Mouse (Mus musculus) heart, postnatal 36 days (tissue): ENCODE data around the gene Tns4. TPM values are rescaled to one million over a fixed set of nuclear protein-coding genes. Genes with fewer than 3 reads are reported as not detected.

Source experiments
- DNase-seq, 2 experiments: peaks; one replicate each; pipeline ENCODE4 v3.0.0; 2021 to 2022
- intact Hi-C: fragments of 180-260 bp; cut with DNase I; formaldehyde crosslinking; loops from one replicate; pipeline ENCODE4 v1.15.1; 2025
- total RNA-seq, 2 experiments: library from RNA; stranded (reverse); gene quantifications; 2 replicates each; pipeline ENCODE4 v1.2.3; 2021

The Tns4 gene
- total RNA-seq, 2 experiments from 2014 or later: 0.27 to 0.36 TPM

GRCm38 (mm10) chr11:99120524-99121217 lies 31.6 kb upstream of the Tns4 start:
- intact Hi-C loops: no loop called here
- peak; percentile 37 to 48 for DNase-seq

- DNase-seq: no peak
- intact Hi-C loops: no loop called here
These were observed 29.9 kb upstream of the Tns4 start for GRCm38 (mm10) chr11:99118963-99119362.

GRCm38 (mm10) chr11:99118420-99118819 lies 29.3 kb upstream of the Tns4 start:
- intact Hi-C loops: no loop called here
- no peak for DNase-seq

- no peak for DNase-seq
- intact Hi-C loops: no loop called here
These were observed 28.8 kb upstream of the Tns4 start for GRCm38 (mm10) chr11:99117907-99118306.

DNA sequence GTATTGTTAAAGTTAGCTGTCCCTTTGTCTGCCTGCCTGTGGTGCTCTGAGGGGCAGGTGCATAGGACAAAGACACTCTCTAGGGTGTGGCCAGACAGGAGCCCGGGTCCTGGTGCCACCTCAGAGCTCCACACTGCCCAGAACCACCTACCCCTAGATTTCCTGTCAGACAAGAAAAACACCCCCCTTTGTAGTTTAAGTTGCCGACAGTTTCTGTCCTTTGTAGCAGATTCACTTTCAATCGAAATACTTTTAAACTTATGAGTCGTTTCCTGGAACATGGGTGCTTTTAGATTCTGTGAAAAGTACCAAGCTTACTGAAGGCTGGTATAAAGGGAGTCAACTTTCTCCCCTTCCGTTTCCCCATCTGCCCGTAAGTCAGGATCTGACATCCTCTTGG lies 26.8 kb upstream of the Tns4 start:
- intact Hi-C loops: no loop called here
- DNase-seq: no peak

GRCm38 (mm10) chr11:99113111-99113510 lies 24.0 kb upstream of the Tns4 start:
- intact Hi-C loops: no loop called here
- DNase-seq: no peak

GRCm38 (mm10) chr11:99112700-99113099 lies 23.6 kb upstream of the Tns4 start:
- intact Hi-C loops: no loop called here
- no peak for DNase-seq

GRCm38 (mm10) chr11:99111631-99112030 lies 22.5 kb upstream of the Tns4 start:
- intact Hi-C loops: no loop called here

DNA sequence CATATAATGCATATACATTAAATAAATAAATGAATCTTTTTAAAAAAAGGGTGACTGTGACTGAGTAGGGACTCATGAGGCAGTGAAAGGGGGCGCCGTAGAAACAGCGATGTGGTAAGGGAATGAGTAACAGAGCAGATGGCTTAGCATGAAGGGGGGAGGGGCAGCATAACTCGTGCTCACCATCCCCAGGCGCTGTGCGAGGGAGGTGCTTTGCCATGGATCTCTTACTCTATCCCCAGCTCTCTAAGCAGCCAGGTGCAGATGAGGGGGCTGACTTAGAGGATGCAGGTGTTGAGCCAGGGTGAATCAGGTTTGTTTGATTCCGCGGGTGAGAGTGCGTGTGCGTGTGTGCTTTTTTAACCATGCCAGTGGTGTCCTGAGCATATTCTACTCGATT lies 22.0 kb upstream of the Tns4 start:
- DNase-seq: no peak
- intact Hi-C loops: no loop called here

More at GRCm38 (mm10) chr11:99111631-99112030, 22.5 kb upstream of the Tns4 start:
- DNase-seq: no peak

GRCm38 (mm10) chr11:99110370-99111110 lies 21.4 kb upstream of the Tns4 start:
- DNase-seq: no peak
- intact Hi-C loops: no loop called here

GRCm38 (mm10) chr11:99108296-99108695 lies 19.2 kb upstream of the Tns4 start:
- intact Hi-C loops: no loop called here
- no peak for DNase-seq

DNA sequence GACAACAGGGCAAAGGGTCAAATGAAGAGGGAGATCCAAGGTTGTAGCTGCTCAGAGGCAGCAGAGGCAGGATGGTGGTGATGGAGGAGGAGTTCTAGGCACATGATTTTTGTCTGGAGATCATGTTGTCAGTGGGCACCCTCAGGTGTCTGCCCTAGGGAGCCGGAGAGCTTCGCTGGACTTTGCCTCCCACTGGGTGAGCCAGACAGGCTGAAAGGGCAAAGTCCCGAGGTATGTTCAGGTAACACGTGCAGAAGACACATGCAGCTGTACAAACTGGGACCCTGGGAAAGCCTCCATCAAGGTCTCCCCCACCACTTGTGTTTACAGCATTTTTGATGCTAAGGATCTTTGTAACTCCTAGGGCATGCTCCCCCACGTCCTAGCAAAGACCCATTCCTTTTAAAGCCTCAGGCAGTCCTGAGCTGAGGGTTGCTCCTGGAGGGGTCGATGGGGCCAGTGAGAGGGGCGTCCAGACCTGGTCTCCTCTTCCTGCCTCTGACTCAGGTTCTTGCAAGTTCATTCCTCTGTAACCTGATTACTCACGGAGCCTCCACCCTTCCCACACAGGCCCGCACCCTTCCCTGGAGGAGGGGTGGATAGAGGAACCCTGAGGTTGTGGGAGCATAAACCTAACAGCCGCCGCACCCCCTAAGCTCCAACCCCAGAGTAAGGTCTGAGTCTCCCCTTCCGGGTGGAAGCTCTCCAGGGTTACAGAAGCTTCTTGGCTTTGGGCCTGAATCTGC lies 17.0 kb upstream of the Tns4 start:
- DNase-seq: no peak
- intact Hi-C loops: no loop called here

DNA sequence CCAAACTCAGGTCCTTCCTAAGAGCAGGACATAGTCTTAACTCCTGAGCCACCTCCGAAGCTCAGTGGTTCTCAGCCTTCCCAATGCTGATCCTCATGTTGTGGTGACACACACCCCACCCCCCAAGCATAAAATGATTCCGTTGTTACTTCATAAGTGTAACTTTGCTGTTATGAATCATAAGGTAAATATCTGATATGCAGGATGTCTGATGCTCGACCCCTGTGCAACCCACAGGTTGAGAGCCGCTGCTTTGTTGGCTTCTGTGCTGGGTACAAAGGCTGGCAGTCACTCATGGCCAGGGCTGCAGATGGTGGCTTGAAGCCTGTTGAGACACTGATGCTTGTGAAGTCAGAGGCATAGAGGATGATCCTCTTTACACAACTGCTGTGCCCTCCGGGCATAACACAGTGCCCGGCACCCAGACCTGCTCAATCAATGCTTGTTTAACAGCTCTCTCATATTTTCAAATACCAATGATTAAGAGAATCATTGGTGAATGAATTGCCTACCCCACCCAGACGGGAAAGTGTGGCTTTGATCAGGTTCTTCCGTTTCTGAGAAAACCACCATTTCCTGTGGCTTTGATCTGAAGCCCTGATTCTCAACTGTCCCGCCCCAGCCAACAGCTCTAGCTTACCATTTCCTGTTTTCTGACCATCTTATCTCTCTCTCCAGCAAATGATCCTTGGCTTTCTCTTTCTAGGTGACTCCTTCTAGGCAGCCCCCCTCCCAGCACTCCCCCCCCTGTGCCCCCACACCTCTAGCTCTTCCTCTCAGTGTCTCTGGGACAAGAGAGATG lies 15.7 kb upstream of the Tns4 start:
- intact Hi-C loops: no loop called here
- DNase-seq: no peak

DNA sequence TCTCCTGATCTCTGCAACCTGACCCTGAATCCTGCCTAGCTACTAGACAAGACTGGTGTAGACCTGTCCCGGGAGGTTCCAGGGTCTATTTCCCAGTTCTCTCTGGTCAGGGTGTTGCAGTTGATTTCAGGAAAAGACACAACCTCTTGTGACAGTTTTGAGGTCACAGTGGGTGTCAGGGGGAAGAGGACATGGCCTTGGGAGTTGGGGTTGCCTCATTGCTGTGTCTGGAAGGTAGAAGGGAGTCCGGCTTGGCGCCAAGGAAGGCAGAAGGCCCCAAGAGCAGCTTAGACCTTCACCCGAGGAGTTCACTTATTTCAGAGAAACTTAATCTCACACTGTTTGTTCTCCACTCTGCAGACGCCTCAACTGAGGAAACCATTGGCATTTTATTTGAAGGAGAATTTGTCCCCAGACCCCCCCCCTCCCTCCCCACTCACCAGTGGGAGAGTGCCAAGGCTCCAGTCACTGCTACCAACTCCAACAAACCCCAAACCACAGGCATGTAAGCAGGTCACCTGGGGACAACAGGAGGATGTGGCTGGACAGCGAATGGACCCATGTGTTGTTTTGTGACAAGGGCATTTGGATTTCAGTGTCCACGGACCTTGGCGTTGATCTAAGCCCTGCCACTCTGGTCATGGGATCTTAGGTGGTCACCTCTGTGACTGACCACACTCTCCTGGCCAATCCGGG lies 13.6 kb upstream of the Tns4 start:
- no peak for DNase-seq
- intact Hi-C loops: no loop called here

- no peak for DNase-seq
These were observed 12.6 kb upstream of the Tns4 start for GRCm38 (mm10) chr11:99101693-99102092.

GRCm38 (mm10) chr11:99100215-99100614 lies 11.1 kb upstream of the Tns4 start:
- intact Hi-C loops: no loop called here
- no peak for DNase-seq

More at GRCm38 (mm10) chr11:99101693-99102092, 12.6 kb upstream of the Tns4 start:
- intact Hi-C loops: no loop called here

DNA sequence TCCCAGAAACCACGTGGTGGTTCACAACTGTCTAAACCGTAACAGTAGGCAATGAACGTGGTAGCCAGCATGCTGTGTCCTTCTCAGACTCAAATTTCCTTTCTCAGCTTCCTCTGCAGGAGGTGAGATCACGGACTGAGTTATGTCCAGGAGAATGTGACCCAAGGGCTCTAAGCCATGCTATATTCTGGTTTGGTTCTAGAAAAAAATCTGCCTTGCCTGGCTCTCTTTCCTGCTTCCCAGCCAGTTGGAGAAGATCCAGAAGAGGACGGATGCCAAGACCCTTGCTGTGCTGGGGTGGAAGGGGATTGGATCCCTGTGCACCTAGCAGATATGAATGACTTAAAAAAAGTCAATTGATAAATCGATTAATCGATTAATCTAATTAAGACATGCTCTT lies 10.4 kb upstream of the Tns4 start:
- intact Hi-C loops: no loop called here
- DNase-seq: peak in 1 of 2 experiments; percentile 31

GRCm38 (mm10) chr11:99098924-99099323 lies 9.8 kb upstream of the Tns4 start:
- intact Hi-C loops: no loop called here
- no peak for DNase-seq

GRCm38 (mm10) chr11:99096996-99097774 lies 8.1 kb upstream of the Tns4 start:
- no peak for DNase-seq
- intact Hi-C loops: no loop called here
